Mouse (Mus musculus) brown adipose tissue, adult 24 weeks (tissue): Measurements from ENCODE around the gene Bcl3. TPM values are rescaled to one million over a fixed set of nuclear protein-coding genes. Genes with fewer than 3 reads are reported as not detected.
A peak's percentile ranks its signal among the peaks of the same experiment; 100 is the strongest.

Experiments used
- H3K27ac ChIP-seq: fragments of 200-500 bp; replicated peaks from 2 replicates; pipeline ENCODE4 v1.5.1; 2012; ENCODE audit warnings: low read depth, mild to moderate bottlenecking, low read length
- H3K4me1 ChIP-seq: fragments of 200-500 bp; 2 replicates; pipeline ENCODE4 v1.6.1; 2012; ENCODE audit warnings: low read length, mixed read lengths; ENCODE audit not compliant: control insufficient read depth, insufficient read depth, insufficient read length
- H3K4me3 ChIP-seq: fragments of 200-500 bp; 2 replicates; pipeline ENCODE4 v1.5.1; 2012; ENCODE audit warnings: low read depth, mild to moderate bottlenecking, low read length, moderate library complexity; ENCODE audit not compliant: insufficient read depth
- polyA plus RNA-seq: library from polyadenylated mRNA; stranded (reverse); fragments of >200 nt; gene quantifications from 2 replicates; pipeline ENCODE4 v1.2.4, GENCODE M21; 2012; ENCODE audit not compliant: missing spikeins, insufficient read depth, insufficient read length

The Bcl3 gene
- polyA plus RNA-seq, 1 experiment: 24.3 TPM

GRCm38 (mm10) chr7:19821633-19822032, 937 bp downstream of the Bcl3 start:
- Histone ChIP-seq H3K4me1 (peaks cover 43% of the 10 kb centered on the region), H3K4me3 (peak overlapping the region; percentile 87), H3K27ac (peak overlapping the region; percentile 79; the same call in 1 of the 2 replicates)

- no peak overlapping the region for H3K27ac ChIP-seq
- peaks cover 43% of the 10 kb centered on the region for H3K4me1 ChIP-seq
- peak overlapping the region; percentile 2; the same call in 1 of the 2 replicates for H3K4me3 ChIP-seq
Observed at GRCm38 (mm10) chr7:19820347-19821048, 2.1 kb downstream of the Bcl3 start.

- H3K4me1 ChIP-seq: peaks cover 36% of the 10 kb centered on the region
- peak overlapping the region; percentile 4; the same call in 1 of the 2 replicates for H3K27ac ChIP-seq
- no peak overlapping the region for H3K4me3 ChIP-seq
Observed at GRCm38 (mm10) chr7:19818875-19819274, 3.7 kb downstream of the Bcl3 start.

- Histone ChIP-seq H3K4me1 (peaks cover 31% of the 10 kb centered on the region), H3K27ac (peak overlapping the region; percentile 4; the same call in 1 of the 2 replicates), H3K4me3 (no peak overlapping the region)
Observed at GRCm38 (mm10) chr7:19818440-19818839, 4.1 kb downstream of the Bcl3 start.

- Histone ChIP-seq H3K27ac (peak overlapping the region; percentile 83), H3K4me1 (peaks cover 27% of the 10 kb centered on the region), H3K4me3 (peak overlapping the region; percentile 62)
Observed at GRCm38 (mm10) chr7:19817382-19818105, 5.0 kb downstream of the Bcl3 start.

- peak overlapping the region; percentile 83 for H3K27ac ChIP-seq
- H3K4me1 ChIP-seq: peaks cover 25% of the 10 kb centered on the region
- H3K4me3 ChIP-seq: peak overlapping the region; percentile 62
Observed at GRCm38 (mm10) chr7:19816224-19816771, 6.3 kb downstream of the Bcl3 start.

GRCm38 (mm10) chr7:19815296-19816223, 7.0 kb downstream of the Bcl3 start:
- H3K4me1 ChIP-seq: peaks cover 24% of the 10 kb centered on the region
- H3K27ac ChIP-seq: peak overlapping the region; percentile 80
- peak overlapping the region; percentile 55 for H3K4me3 ChIP-seq

GRCm38 (mm10) chr7:19813579-19814122, 8.9 kb downstream of the Bcl3 start:
- peaks cover 20% of the 10 kb centered on the region for H3K4me1 ChIP-seq
- H3K4me3 ChIP-seq: no peak overlapping the region

GRCm38 (mm10) chr7:19813161-19813560, 9.4 kb downstream of the Bcl3 start:
- H3K4me1 ChIP-seq: peaks cover 16% of the 10 kb centered on the region
- no peak overlapping the region for H3K4me3 ChIP-seq
- H3K27ac ChIP-seq: no peak overlapping the region

More at GRCm38 (mm10) chr7:19813579-19814122, 8.9 kb downstream of the Bcl3 start:
- no peak overlapping the region for H3K27ac ChIP-seq

GRCm38 (mm10) chr7:19811114-19811513, 11.5 kb downstream of the Bcl3 start:
- Histone ChIP-seq H3K27ac (no peak overlapping the region), H3K4me1 (no peaks in the 10 kb centered on the region), H3K4me3 (no peak overlapping the region)

GRCm38 (mm10) chr7:19809369-19809768, 13.2 kb downstream of the Bcl3 start:
- H3K4me1 ChIP-seq: no peaks in the 10 kb centered on the region
- peak overlapping the region; percentile 64 for H3K27ac ChIP-seq
- H3K4me3 ChIP-seq: no peak overlapping the region

GRCm38 (mm10) chr7:19806356-19806969, 16.1 kb downstream of the Bcl3 start:
- Histone ChIP-seq H3K27ac (no peak overlapping the region), H3K4me1 (no peaks in the 10 kb centered on the region), H3K4me3 (no peak overlapping the region)

- H3K4me3 ChIP-seq: no peak overlapping the region
- no peaks in the 10 kb centered on the region for H3K4me1 ChIP-seq
- H3K27ac ChIP-seq: no peak overlapping the region
Observed at GRCm38 (mm10) chr7:19802995-19803394, 19.6 kb downstream of the Bcl3 start.

GRCm38 (mm10) chr7:19800764-19801163, 21.8 kb downstream of the Bcl3 start:
- Histone ChIP-seq H3K27ac (no peak overlapping the region), H3K4me1 (no peaks in the 10 kb centered on the region), H3K4me3 (no peak overlapping the region)
